Mouse (Mus musculus) cerebral cortex, adult 2 months (tissue): ENCODE results near the gene Capn12.

ENCODE experiments used
- WGBS: fragments of 180-500 bp; shearing (Covaris S2); methylation state at CpG from one replicate; pipeline ENCODE4 v1.1.7; 2018; 5-methylcytosine and 5-hydroxymethylcytosine counted together

Gene Capn12

DNA sequence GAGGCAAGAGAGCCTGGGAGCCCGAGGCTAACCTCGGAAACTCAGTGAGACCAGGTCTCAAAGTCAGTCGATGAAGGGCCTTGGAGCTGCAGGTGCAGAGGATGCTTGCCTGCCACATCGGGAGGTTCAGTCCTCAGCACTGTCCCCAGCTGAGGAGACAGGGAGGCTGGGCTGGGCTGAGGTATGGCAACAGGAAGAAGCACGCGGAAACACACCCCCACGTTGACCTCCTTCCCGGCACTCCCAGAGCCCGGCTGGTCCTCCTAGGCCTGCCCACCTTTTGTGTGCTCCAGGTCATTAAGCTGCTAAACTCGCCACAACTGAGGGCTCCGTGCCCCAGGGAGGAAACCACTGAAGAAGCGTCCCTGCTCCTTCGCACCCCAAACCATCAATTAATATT, at the start of gene Capn12:
Gene Capn12, plus strand, starts transcription at position 224 of the 400 bp plus-strand sequence.
- 60% methylated on average over 13 of the region's 13 CpGs for WGBS

DNA sequence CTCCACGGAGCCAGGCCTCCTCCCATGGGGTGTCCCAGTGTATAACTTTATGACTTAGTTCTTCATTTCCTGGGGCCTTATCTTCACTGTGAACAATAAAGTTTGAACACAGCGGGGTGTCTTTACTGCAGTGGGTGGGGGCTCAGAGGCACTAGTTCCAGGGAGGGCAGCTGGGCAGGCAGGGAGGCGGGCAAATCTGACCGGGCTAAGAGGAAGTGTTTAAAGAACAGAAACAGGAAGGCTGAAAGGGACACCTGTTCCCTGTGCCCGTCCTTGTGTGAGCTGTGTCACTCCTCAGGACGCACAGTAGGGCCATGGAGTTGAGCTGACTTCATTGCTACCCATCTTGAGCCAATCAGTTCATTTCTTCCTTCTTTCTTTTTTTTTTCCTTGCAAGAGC, 49.1 kb upstream of the Capn12 start:
- 76% methylated on average over 6 of the region's 6 CpGs for WGBS

DNA sequence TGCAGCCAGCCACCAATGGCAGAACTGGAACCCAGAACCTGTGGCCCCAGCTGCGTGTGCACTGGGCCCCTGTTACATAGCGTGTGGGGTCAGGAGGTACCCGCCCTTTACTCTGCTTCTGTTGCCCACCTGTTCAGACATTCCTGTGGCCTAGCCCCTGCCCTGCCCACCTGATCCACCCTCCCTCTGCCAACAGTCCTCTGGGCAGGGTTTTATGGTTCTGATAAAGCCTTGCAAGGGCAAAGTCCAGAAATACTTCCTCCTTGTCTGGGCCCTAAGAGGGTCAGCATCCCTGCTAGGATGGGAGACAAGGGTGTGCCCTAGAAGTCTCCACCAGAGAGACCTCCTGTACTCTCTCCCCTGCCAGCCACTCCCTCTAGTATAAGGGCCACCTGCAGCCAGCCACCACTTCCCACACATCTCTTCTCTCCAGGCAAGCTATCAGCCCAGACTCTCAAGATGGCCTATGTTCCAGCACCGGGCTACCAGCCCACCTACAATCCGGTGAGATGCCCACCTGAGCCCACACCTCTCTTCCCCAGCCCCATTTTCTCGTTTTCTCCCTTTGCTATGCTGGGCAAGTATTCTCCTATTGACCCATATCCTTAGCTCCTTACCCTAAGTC, 47.4 kb upstream of the Capn12 start, which contains the start of gene Lgals4:
Gene Lgals4, plus strand, starts transcription at position 132 of the 625 bp plus-strand sequence.
- 77% methylated on average over 6 of the region's 6 CpGs for WGBS

DNA sequence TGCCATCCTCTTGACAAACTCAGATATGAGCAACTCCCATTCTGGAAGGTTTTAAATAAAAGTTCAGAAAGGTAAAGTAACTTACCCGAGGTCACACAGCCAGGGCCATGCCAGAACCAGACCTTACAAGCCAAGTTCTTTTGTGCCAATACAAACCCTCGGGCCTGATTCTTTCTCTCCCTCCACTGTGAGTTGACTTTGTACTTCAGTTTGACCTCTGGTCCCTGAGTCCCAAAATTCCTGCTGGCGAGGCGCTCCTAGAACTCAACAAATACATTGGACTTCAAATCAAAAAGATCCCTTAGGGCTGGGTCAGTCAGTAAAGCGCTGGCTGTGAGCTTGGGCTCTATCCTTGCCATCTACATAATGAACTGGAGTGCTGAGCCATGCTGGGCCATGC, 44.3 kb upstream of the Capn12 start:
- WGBS: 88% methylated on average over 5 of the region's 5 CpGs

DNA sequence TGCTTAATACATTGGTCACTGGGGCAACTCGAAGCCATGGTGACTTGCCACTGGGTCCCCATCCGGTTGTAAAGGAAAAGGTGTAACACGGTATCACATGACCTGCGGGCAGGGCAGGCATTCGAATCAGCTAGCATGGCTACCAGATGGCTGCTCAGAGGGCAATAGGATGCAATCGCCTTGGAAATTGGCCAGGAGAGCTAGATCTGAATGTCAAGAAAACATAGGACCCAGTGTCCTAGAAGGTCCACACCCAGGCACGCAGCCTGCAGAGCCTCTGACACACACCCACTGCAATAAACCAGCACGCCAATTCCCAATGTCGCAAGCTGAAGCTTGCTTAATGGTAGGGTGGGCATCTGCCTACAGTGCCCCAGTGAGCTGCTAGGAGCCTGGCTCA, 42.9 kb upstream of the Capn12 start:
- WGBS: 79% methylated on average over 9 of the region's 9 CpGs

DNA sequence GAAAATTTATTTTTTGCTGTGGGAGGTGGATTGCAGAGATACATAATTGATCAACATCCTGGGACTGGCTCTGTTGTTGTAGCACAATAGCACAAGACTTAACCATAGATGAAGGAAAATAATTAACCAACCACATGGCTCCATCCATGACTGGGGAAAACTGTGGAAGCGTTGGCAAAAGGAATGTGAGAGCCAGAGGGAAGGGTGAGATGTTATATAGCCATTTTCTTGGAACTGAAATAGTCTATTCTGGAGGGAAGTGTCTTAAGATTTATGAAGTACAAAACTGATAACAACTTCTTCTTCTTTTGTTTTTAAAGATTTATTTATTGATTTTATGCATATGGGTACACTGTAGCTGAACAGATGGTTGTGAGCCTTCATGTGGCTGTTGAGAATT, 33.9 kb upstream of the Capn12 start:
- WGBS: 70% methylated on average over 1 of the region's 1 CpGs

DNA sequence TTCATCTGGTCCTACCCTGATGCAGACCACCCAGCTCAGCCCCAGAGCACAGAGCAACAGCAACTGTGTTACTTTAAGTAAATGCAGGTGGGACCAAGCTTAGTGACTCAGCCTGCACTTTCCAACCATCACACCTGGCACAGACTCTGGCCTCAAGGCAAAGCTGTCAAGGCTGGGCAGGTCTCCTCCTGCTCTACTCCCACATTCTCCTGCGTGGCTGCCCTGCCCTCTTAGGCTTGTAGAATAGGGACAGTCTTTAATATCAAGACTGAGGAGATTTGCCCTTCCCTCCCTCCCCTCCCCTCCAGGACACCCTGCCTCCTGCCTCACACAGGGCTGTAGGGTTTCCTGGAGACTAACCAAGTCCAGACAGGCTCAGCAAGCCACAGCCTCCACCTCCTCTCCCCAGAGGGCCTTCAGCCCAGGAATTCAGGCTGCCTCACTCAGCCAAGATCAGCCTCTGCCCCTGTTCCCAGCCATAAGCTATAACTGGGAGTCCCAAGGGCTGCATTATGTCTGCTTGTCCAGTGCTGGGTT, 31.5 kb upstream of the Capn12 start:
- WGBS: 42% methylated on average over 1 of the region's 1 CpGs

DNA sequence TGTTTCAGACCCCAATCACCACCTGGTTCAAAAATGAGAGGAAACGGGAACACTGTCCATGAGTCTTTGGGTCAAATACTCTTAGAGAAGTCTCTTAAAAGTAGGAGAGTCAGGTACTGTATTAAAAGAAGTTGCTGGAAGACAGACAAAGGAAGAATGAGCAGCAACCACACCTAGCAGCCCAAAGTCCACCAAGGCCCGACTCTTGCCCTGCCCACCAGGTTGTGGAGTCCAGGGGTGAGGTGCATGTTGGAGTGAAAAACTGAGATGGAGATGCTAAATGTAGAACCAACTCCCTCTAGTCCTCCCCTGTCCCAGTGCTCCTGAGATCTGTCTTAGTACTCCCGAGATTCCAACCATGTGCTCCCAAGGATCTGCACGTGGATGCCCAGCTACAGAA, 30.6 kb upstream of the Capn12 start:
- WGBS: 87% methylated on average over 4 of the region's 4 CpGs

DNA sequence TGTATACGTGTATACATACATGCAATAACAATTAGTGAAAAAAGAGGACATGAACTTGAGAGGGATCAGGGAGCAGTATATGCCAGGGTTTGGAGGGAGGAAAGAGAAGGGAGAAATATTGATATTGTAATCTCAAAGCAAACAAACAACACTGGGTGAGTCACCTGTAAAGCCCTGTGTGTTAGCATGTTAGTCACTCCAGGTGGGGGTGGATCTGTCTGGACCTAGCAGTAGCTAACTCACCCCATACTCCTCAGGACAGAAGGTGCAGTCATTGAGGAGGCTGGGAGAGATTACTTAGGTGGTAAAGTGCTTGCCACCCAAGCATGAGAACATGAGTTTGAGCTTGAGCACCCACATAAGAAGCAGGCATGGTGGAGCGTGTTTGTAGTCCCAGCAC, 21.3 kb upstream of the Capn12 start:
- 85% methylated on average over 2 of the region's 2 CpGs for WGBS

DNA sequence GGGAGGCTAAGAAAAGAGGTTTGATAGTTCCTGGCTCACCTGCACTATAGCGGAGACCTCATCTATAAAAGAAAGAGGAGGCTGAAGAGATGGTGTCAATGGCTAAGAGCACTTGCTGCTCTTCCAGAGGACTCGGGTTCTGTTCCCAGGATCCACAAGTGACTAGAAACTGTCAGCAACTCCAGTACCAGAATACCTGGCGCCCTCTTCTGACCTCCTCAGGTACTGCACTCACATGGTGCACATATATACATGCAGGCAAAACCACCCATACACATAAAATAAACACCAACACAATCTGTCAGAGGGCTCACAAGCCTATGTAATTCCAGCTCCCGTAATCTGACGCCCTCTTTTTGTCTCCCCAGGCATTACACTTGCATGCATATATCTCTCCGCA, 20.3 kb upstream of the Capn12 start:
- WGBS: 90% methylated on average over 6 of the region's 6 CpGs

DNA sequence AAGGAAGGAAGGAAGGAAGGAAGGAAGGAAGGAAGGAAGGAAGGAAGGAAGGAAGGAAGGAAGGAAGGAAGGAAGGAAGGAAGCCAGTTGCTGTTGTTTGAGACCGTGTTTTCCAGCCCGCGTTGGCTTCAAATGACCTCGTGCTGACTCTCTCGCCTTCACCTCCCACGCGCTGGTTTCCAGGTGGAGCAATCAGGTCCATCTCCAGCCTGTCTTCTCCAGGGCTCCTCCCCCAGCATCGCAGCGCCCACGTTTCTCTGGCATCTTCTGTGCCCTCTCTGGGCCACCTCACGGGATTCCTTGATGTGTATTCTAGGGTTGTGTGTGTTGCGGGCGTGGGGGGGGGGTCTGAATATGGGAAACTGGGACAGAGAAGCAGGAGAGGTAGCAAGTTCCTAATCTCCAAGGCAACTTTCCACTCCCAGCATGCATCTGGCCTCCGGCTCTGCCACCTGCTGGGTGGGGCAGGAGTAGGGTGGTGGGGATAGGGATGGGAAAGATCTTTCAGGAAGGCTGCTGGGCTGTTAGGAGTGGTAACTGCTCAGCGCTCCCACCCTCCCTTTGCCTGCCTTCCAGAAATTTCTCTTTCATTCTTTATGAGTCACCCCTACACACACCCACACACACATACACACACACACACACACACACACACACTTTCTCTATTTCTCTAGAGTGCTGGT, 18.3 kb upstream of the Capn12 start:
- WGBS: 51% methylated on average over 15 of the region's 15 CpGs

DNA sequence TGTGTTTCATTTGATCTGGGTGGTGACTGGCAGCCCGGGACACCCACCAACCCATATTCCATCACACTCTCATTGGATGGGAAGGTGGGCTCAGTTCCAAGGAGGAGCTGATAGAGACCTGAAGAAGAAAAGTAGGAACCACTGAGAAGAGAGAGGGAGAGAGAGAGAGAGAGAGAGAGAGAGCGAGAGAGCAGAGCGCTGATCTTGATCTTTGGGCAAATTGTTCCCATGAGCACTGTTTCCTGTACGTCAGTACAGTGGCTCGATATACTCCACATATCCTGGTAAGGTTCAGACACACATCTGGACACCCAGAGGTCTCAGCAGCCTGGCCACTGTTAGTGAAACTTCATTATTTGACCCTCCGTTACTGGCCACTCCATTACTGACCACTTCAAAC, 17.7 kb upstream of the Capn12 start, which contains the start of gene Lgals7:
Gene Lgals7, plus strand, starts transcription at position 314 of the 400 bp plus-strand sequence.
- WGBS: 67% methylated on average over 6 of the region's 6 CpGs

DNA sequence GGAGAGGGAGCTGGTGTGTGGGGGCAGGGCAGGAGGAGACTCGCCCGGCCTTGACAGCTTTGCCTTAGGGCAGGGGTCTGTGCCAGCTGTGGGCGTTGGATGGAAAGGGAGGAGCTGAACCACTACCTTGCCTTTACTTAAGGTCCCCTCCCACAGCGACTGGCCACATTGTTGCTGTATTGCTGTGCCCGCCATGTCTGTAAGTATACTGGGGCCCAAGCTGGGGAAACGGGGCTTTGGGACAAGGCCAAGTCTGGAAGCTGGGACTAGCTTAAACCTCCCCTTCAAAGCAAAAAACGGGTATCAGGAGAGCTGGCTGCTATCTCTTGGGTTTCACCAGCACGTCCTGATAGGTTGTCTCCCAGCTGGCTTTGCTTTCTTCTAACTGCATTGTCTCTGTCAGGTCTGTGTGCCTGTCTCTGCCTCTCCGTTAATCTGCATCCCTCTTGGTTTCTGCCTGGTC, 16.9 kb upstream of the Capn12 start:
- 44% methylated on average over 9 of the region's 9 CpGs for WGBS

DNA sequence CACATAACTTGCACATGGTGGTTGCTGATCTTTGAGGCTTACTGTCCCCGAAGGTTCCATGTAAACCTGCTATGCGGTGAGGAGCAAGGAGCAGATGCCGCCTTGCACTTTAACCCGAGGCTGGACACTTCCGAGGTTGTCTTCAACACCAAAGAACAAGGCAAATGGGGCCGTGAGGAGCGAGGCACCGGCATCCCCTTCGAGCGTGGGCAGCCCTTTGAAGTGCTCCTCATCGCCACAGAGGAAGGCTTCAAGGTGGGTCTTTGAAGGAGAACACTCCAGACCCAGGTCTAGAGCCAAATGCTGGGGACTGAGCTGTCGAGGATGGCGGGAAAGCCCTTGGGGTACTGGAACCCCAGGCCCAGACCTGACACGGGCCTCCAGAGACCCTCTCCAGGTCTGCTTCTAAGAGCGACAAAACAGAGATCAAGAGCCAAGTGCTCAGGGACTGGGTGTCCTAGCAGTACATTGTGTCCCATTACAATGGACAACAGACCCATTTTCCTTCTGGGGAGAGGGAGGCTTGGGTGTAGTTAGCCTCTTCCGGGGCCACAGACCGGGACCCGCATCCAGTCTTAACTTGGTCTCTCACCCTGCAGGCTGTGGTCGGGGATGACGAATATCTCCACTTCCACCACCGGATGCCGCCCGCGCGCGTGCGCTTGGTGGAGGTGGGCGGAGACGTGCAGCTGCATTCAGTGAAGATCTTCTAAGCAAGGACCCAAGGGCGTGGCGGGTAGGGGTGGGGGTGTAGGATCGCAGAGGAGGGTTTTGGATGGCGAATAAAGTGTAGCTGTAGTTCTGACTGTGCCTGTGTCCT, 15.5 kb upstream of the Capn12 start:
- 41% methylated on average over 33 of the region's 33 CpGs for WGBS

DNA sequence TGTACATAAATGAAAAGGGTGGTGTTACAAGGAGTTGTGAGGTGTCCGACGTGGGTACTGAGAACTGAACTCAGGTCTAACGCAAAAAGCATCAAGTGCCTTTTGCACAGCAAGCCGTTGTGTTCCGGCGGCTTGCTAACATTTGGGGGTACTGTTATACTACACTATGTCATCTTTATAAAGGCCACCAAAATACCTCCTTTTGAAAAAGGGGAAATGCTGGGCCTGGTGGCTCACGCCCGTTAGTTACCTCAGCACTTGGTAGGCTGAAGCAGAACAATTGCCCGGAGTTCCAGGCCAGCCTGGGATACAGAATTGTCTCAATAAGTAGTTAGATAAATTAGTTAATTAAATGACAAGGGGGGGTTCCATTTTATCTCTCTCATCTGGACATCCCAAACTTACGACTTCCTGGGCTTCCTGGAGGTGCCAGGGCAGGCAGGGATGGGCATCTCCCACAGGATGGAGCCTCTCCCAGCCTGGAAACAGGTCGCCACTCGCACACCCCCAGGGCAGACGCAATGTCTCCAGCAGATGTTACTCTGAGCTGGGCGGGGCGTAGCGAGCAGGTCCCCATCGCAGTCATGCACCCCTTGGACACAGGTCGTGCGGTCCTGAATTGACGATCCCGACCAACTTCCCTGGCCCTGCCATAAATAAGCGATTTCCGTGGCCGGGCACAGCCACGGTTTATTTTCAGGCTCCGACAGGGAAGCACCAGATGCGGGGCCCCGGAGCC, 14.3 kb upstream of the Capn12 start:
- 91% methylated on average over 28 of the region's 28 CpGs for WGBS

DNA sequence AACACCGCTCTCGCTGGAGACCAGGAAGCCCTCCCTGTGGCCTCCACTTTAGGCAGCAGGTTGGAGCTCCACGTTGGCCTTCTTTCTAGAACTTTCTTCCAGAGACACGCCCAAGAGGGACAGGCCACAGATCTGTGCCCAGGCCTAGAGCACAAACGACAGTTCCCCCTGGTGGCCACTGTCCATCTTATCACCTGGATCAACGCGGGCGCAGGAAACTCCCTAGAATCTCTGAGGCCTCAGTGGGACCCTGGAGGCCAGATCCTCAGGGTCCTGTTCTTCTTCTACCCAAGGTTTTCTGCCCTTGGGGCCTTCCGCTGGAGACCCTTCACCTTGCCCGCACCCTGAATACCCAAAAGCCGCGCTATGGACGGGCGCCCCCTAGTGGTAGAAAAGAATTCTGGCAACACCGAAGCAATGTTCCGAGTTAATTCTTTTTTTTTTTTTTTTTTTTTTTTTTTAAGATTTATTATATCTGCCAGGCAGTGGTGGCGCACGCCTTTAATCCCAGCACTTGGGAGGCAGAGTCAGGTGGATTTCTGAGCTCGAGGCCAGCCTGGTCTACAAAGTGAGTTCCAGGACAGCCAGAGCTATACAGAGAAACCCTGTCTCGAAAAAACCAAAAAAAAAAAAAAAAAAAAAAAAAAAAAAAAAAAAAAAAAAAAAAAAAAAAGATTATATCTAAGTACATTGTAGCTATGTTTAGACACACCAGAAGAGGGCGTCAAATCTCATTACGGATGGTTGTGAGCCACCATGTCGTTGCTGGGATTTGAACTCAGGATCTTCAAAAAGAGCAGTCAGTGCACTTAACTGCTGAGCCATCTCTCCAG, 13.5 kb upstream of the Capn12 start:
- WGBS: 22% methylated on average over 23 of the region's 23 CpGs

DNA sequence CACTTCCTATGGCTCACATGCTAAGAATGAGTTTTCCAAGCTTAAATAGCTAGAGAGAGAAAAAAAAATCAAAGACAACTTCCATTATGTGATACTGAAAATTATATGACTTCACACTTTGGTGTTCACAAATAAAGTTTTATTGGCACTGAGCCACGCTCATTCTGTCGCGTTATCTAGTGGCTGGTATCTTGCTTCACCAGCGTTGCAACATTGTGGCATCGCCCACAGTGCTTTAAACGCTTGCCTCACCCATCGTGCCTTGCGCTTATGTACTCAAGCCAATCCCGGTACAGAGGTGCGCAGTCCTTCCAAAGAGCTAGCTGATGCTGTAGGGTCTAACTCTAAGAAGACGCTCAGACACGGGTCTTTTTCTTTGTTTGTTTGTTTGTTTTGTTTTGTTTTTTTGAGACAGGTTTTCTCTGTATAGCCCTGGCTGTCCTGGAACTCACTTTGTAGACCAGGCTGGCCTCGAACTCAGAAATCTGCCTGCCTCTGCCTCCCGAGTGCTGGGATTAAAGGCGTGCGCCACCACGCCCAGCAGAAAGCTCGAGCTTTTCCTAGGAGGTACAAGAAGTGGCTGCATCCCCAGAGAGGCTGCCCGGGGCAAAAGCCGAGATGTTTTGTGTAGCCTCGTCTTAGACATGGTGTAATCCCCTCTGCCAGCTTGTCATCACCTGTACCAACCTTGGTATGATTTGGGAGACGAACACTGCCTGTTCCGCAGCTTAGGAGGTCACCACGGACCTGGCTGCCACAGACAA, 10.1 kb upstream of the Capn12 start:
- 84% methylated on average over 24 of the region's 24 CpGs for WGBS

DNA sequence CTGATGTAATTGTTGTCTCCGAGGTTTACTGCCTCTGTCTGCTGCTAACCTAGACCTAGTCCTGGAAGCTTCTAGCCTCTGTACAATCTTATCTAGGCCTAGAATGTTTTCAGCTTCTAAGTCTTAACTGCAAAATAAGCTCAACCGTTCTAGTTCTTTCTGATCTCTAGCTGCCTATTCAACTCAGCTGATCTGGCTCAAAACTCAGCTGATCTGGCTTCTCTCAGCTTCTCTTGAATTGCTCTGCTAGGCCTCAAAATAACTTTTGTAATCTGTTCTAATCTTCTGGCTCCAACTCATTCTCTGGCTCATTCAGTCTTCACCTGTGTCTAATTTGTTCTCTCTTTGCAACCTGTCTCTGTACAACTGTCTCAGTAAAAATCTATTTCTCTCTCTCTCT, 6.7 kb upstream of the Capn12 start:
- 82% methylated on average over 2 of the region's 2 CpGs for WGBS

DNA sequence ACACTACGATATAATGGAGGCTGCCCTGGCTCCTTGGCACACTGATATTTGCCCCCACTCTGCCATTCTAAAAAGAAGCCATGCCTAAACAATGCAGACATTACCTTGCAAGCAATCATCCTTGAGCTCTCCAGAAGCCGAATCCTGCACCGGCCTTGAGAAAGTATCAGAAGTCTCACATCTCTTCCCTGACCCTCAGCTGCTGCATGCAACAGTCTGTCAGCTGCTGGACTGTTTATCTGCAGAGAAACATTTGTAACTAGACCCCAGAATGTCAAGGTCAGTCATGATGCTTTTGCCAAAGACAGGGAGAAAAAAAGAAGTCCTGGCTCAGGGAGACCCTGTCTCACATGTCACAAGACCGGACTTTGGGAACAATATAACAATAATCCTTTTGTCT, 5.1 kb upstream of the Capn12 start:
- WGBS: 86% methylated on average over 4 of the region's 4 CpGs

DNA sequence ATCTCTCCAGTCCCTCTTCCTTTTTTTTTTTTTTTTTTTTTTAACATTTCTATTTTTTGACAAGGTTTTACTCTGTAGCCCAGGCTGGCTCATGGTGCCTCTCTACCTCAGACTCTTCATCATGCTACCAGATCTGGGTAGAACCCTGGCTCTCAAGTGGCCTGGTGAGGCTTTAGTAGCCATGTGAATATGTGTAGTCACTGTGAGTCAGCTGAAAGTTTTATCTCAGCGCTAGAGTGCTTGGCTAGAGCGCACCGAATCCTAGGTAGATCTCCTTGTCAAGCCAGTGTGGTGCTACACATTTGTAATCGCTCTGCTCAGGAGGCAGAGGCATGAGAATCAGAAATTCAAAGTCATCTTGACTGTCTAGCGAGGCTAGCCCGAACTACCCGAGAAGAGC, 4.1 kb upstream of the Capn12 start:
- 88% methylated on average over 7 of the region's 7 CpGs for WGBS
